Comparison of ENCODE assay signal across 11 mouse cellular contexts in the genomic region with DNA sequence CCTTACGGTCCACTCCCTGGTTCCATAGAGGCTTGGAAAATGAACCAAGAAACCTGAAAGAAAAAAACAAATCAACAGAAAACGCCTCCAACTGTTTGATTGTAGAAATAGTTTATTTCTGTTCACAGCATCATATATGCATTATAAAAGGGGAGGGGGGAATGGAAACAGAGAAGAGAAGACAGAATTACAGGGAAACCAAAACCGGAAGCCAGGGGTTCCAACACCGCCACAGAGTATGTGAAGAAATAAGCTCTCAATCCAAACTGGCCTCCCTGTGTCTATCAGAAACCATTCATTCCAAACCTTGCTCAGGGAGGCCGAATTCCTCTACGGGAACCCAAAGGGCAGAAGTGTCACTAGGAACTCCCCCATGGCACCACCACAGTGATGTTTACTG. TPM values are rescaled to one million over a fixed set of nuclear protein-coding genes. Genes with fewer than 3 reads are reported as not detected.
A peak's percentile ranks its signal among the peaks of the same experiment; 100 is the strongest.
DNase-seq lines count a peak whose midpoint lies in the region; ATAC-seq and TF ChIP-seq lines count a peak whose summit lies in the region.
"Had no signal": no experiment of that assay in that cellular context is flagged by ENCODE, and none has a peak within 500 bp of the region (broad histone marks: within the 10 kb centered on the region; RNA-seq: fewer than 3 reads in every experiment).

No protein-coding gene starts in this region.

- H3K9ac ChIP-seq in lung, embryonic 16.5 days (ENCODE audit: low read length) = no peak overlapping the region
- H3K9ac ChIP-seq in hindbrain, embryonic 16.5 days (ENCODE audit: low read depth, low read length) = peak overlapping the region; percentile 47; the same call in 1 of the 2 replicates
- H3K9ac ChIP-seq in stomach, embryonic 14.5 days (replicated peaks; ENCODE audit: low read depth, low read length) = no peak overlapping the region
- H3K9ac ChIP-seq: liver, embryonic 13.5 days had no signal

- no peak for DNase-seq in cerebellum, adult 2 months
- DNase-seq in cerebellum, postnatal 14 days = no peak
- no peak for DNase-seq in lung, postnatal 14 days
- no peak for DNase-seq in urinary bladder, postnatal 25 days (ENCODE audit: low spot score)
- no peak for DNase-seq in layer of hippocampus, postnatal 36 days
- DNase-seq: cerebellum, adult 18-20 months; kidney, adult 9 months; liver, embryonic 13.5 days had no signal

- H3K9me3 ChIP-seq in lung, embryonic 16.5 days (ENCODE audit: control insufficient read depth, low read length) = no peaks in the 10 kb centered on the region
- no peaks in the 10 kb centered on the region for H3K9me3 ChIP-seq in hindbrain, embryonic 16.5 days (ENCODE audit: control insufficient read depth, low read length)
- H3K9me3 ChIP-seq in stomach, embryonic 14.5 days (ENCODE audit: control insufficient read depth, low read depth, low read length) = no peaks in the 10 kb centered on the region
- H3K9me3 ChIP-seq: liver, embryonic 13.5 days had no signal

- no peak for TF ChIP-seq POLR2A in cerebellum, adult 2 months (IDR thresholded peaks at IDR 0.05; ENCODE audit: borderline replicate concordance, insufficient read depth, low read length)

- H3K4me1 ChIP-seq in cerebellum, adult 2 months (ENCODE audit: control insufficient read depth, insufficient read depth, low read length) = peaks cover 2% of the 10 kb centered on the region; the same call in 1 of the 2 replicates
- H3K4me1 ChIP-seq in lung, embryonic 16.5 days (replicated peaks; ENCODE audit: control insufficient read depth, insufficient read depth, low read length) = peaks cover 9% of the 10 kb centered on the region; the same call in 1 of the 2 replicates
- H3K4me1 ChIP-seq in hindbrain, embryonic 16.5 days (ENCODE audit: control insufficient read depth, insufficient read depth, low read depth, low read length) = peaks cover 19% of the 10 kb centered on the region
- peaks cover 18% of the 10 kb centered on the region for H3K4me1 ChIP-seq in stomach, embryonic 14.5 days (ENCODE audit: control insufficient read depth, insufficient read depth, low read length)

- no peak for TF ChIP-seq CTCF in cerebellum, adult 2 months (IDR thresholded peaks at IDR 0.05; ENCODE audit: borderline replicate concordance, insufficient read depth, low read depth, low read length)

- 0 out of 2 replicates have a peak, but pooled peaks cover 2% of the 10 kb centered on the region for H3K36me3 ChIP-seq in lung, embryonic 16.5 days (ENCODE audit: control insufficient read depth, insufficient read depth, low read length)
- H3K36me3 ChIP-seq in hindbrain, embryonic 16.5 days (ENCODE audit: control insufficient read depth, insufficient read depth, low read length) = peaks cover 2% of the 10 kb centered on the region; the same call in 1 of the 2 replicates
- H3K36me3 ChIP-seq in stomach, embryonic 14.5 days (ENCODE audit: control insufficient read depth, insufficient read depth, low read length) = no peaks in the 10 kb centered on the region
- H3K36me3 ChIP-seq: liver, embryonic 13.5 days had no signal

- WGBS in cerebellum, adult 2 months = 88% methylated on average over 6 of the region's 6 CpGs
- WGBS in lung, embryonic 16.5 days = 76% methylated on average over 6 of the region's 6 CpGs
- WGBS in hindbrain, embryonic 16.5 days = 72% methylated on average over 6 of the region's 6 CpGs
- WGBS in stomach, embryonic 14.5 days = 86% methylated on average over 6 of the region's 6 CpGs

- peak overlapping the region; percentile 79 for H3K4me2 ChIP-seq in lung, embryonic 16.5 days (ENCODE audit: low read depth, low read length)
- peak overlapping the region; percentile 89 for H3K4me2 ChIP-seq in hindbrain, embryonic 16.5 days (ENCODE audit: low read length)
- H3K4me2 ChIP-seq in stomach, embryonic 14.5 days (replicated peaks; ENCODE audit: low read depth, low read length) = peak overlapping the region; percentile 89
- H3K4me2 ChIP-seq: liver, embryonic 13.5 days had no signal

- no peak for ATAC-seq in lung, embryonic 16.5 days (ENCODE audit: low read depth)
- ATAC-seq in hindbrain, embryonic 16.5 days = no peak
- no peak for ATAC-seq in stomach, embryonic 14.5 days (ENCODE audit: insufficient number of reproducible peaks, insufficient read depth, low FRiP score, low read depth)

- H3K4me3 ChIP-seq in cerebellum, adult 2 months (replicated peaks; ENCODE audit: insufficient read depth, low read depth, low read length) = peak overlapping the region; percentile 41
- H3K4me3 ChIP-seq in lung, embryonic 16.5 days (ENCODE audit: low read length) = peak overlapping the region; percentile 80
- H3K4me3 ChIP-seq in hindbrain, embryonic 16.5 days (ENCODE audit: low read length) = peak overlapping the region; percentile 94
- H3K4me3 ChIP-seq in stomach, embryonic 14.5 days (ENCODE audit: low read depth, low read length) = peak overlapping the region; percentile 87; the same call in 1 of the 2 replicates

- no peak overlapping the region for H3K27ac ChIP-seq in cerebellum, adult 2 months (ENCODE audit: insufficient read depth, low read length)
- no peak overlapping the region for H3K27ac ChIP-seq in lung, embryonic 16.5 days (ENCODE audit: low read length)
- no peak overlapping the region for H3K27ac ChIP-seq in hindbrain, embryonic 16.5 days (ENCODE audit: low read depth, low read length)
- H3K27ac ChIP-seq in stomach, embryonic 14.5 days (ENCODE audit: low read length) = no peak overlapping the region
- H3K27ac ChIP-seq: liver, embryonic 13.5 days had no signal

- H3K27me3 ChIP-seq in cerebellum, adult 2 months (ENCODE audit: control insufficient read depth, insufficient read depth, low read length) = no peaks in the 10 kb centered on the region
- no peaks in the 10 kb centered on the region for H3K27me3 ChIP-seq in lung, embryonic 16.5 days (ENCODE audit: control insufficient read depth, insufficient read depth, low read depth, low read length)
- no peaks in the 10 kb centered on the region for H3K27me3 ChIP-seq in hindbrain, embryonic 16.5 days (replicated peaks; ENCODE audit: control insufficient read depth, insufficient read depth, low read length)
- H3K27me3 ChIP-seq in stomach, embryonic 14.5 days (ENCODE audit: control insufficient read depth, insufficient read depth, low read length) = no peaks in the 10 kb centered on the region

RNA-seq across cellular contexts. Expression of a gene that starts 3.9 kb away (rescaled TPM):
- 48.9 and 50.0 TPM in 2 replicates for polyA plus RNA-seq in cerebellum, adult 2 months (2012; rRNA removed)
- 15.2 and 17.0 TPM in 2 replicates for polyA plus RNA-seq in lung, embryonic 16.5 days (2015; fragmentation: Nextera tagmentation; extraction: Ambion mirVana)
- 37.7 and 41.2 TPM in 2 replicates for polyA plus RNA-seq in hindbrain, embryonic 16.5 days (2015; fragmentation: Nextera tagmentation; extraction: Ambion mirVana)
- 6.5 TPM in 2 replicates for polyA plus RNA-seq in stomach, embryonic 14.5 days (2014; fragmentation: Nextera tagmentation; extraction: Ambion mirVana)
- 10 to 100 TPM; 26.1 to 29.0 TPM for total RNA-seq in layer of hippocampus, postnatal 36 days (2021)

Comparison
In these comparisons a context has a peak if more than half of its experiments do, and no peak if none do; other contexts are left out.
1. H3K4me3 ChIP-seq: peak in every context shown above with its lines; median percentile 94 in hindbrain, embryonic 16.5 days; 87 in stomach, embryonic 14.5 days; 80 in lung, embryonic 16.5 days; 41 in cerebellum, adult 2 months.